Mouse (Mus musculus): ENCODE results near the gene Ebf3. TPM values are rescaled to one million over a fixed set of nuclear protein-coding genes. Genes with fewer than 3 reads are reported as not detected.

Ebf3 gene
- polyA plus RNA-seq, 1 experiment from 2014 or later: 1.1 TPM

GRCm38 (mm10) chr7:137310091-137310761 lies 4.0 kb downstream of the Ebf3 start:
- Histone ChIP-seq H3K36me3 (ENCODE audit: poor library complexity, severe bottlenecking) (no peaks in the 10 kb centered on the region), H3K4me2 (peak overlapping the region; percentile 59), H3K27ac (peak overlapping the region; percentile 19; the same call in 1 of the 2 replicates), H3K9me3 (replicated peaks) (no peaks in the 10 kb centered on the region), H3K4me3 (peak overlapping the region; percentile 37), H3K27me3 (peaks cover 97% of the 10 kb centered on the region), H3K4me1 (peaks cover 60% of the 10 kb centered on the region), H3K9ac (peak overlapping the region; percentile 56)
- WGBS: under 1% methylated on average over 38 of the region's 49 CpGs
- peak; percentile 41; the same call in 1 of the 2 replicates for ATAC-seq

GRCm38 (mm10) chr7:137309071-137310066 lies 4.9 kb downstream of the Ebf3 start:
- H3K9ac ChIP-seq: peak overlapping the region; percentile 56
- H3K27ac ChIP-seq: peak overlapping the region; percentile 32
- peaks cover 97% of the 10 kb centered on the region for H3K27me3 ChIP-seq
- H3K4me2 ChIP-seq: peak overlapping the region; percentile 59
- H3K9me3 ChIP-seq (replicated peaks): no peaks in the 10 kb centered on the region
- H3K4me1 ChIP-seq: peaks cover 52% of the 10 kb centered on the region
- peak; percentile 13; the same call in 1 of the 2 replicates for ATAC-seq
- WGBS: under 1% methylated on average over 83 of the region's 93 CpGs
- no peaks in the 10 kb centered on the region for H3K36me3 ChIP-seq (ENCODE audit: poor library complexity, severe bottlenecking)
- peak overlapping the region; percentile 37 for H3K4me3 ChIP-seq

GRCm38 (mm10) chr7:137308061-137309060 lies 5.9 kb downstream of the Ebf3 start:
- Histone ChIP-seq H3K27me3 (peaks cover 98% of the 10 kb centered on the region), H3K9me3 (replicated peaks) (no peaks in the 10 kb centered on the region), H3K27ac (no peak overlapping the region), H3K4me2 (peak overlapping the region; percentile 59), H3K9ac (peak overlapping the region; percentile 56; the same call in 1 of the 2 replicates), H3K36me3 (ENCODE audit: poor library complexity, severe bottlenecking) (no peaks in the 10 kb centered on the region), H3K4me1 (peaks cover 47% of the 10 kb centered on the region), H3K4me3 (no peak overlapping the region; the same call in 1 of the 2 replicates)
- ATAC-seq: no peak
- WGBS: 20% methylated on average over 19 of the region's 19 CpGs

GRCm38 (mm10) chr7:137307131-137307530 lies 7.1 kb downstream of the Ebf3 start:
- Histone ChIP-seq H3K27ac (no peak overlapping the region), H3K4me3 (no peak overlapping the region), H3K9me3 (replicated peaks) (no peaks in the 10 kb centered on the region), H3K27me3 (peaks cover 97% of the 10 kb centered on the region), H3K4me1 (peaks cover 48% of the 10 kb centered on the region), H3K9ac (no peak overlapping the region), H3K36me3 (ENCODE audit: poor library complexity, severe bottlenecking) (no peaks in the 10 kb centered on the region), H3K4me2 (no peak overlapping the region)
- ATAC-seq: no peak
- WGBS: 23% methylated on average over 8 of the region's 8 CpGs

- H3K9ac ChIP-seq: no peak overlapping the region
- no peak overlapping the region for H3K4me3 ChIP-seq
- H3K9me3 ChIP-seq (replicated peaks): no peaks in the 10 kb centered on the region
- no peak for ATAC-seq
- peaks cover 97% of the 10 kb centered on the region for H3K27me3 ChIP-seq
- H3K4me2 ChIP-seq: no peak overlapping the region
- WGBS: 37% methylated on average over 9 of the region's 9 CpGs
- peaks cover 54% of the 10 kb centered on the region for H3K4me1 ChIP-seq
- no peaks in the 10 kb centered on the region for H3K36me3 ChIP-seq (ENCODE audit: poor library complexity, severe bottlenecking)
- no peak overlapping the region for H3K27ac ChIP-seq
Measured at GRCm38 (mm10) chr7:137306127-137306526, 8.1 kb downstream of the Ebf3 start.

- Histone ChIP-seq H3K4me3 (no peak overlapping the region), H3K9ac (no peak overlapping the region), H3K9me3 (replicated peaks) (no peaks in the 10 kb centered on the region), H3K4me1 (peaks cover 38% of the 10 kb centered on the region), H3K36me3 (ENCODE audit: poor library complexity, severe bottlenecking) (no peaks in the 10 kb centered on the region), H3K27ac (no peak overlapping the region), H3K27me3 (peaks cover 94% of the 10 kb centered on the region), H3K4me2 (no peak overlapping the region)
- 55% methylated on average over 10 of the region's 10 CpGs for WGBS
- 0 out of 2 replicates have a peak, but pooled peaks have one; percentile 33 for ATAC-seq
Measured at GRCm38 (mm10) chr7:137303776-137304171, 10.5 kb downstream of the Ebf3 start.

- H3K27ac ChIP-seq: no peak overlapping the region
- peaks cover 38% of the 10 kb centered on the region for H3K4me1 ChIP-seq
- no peaks in the 10 kb centered on the region for H3K9me3 ChIP-seq (replicated peaks)
- no peak overlapping the region for H3K4me3 ChIP-seq
- no peak for ATAC-seq
- no peak overlapping the region for H3K9ac ChIP-seq
- no peak overlapping the region for H3K4me2 ChIP-seq
- WGBS: 34% methylated on average over 10 of the region's 10 CpGs
- H3K36me3 ChIP-seq (ENCODE audit: poor library complexity, severe bottlenecking): no peaks in the 10 kb centered on the region
- peaks cover 93% of the 10 kb centered on the region for H3K27me3 ChIP-seq
Measured at GRCm38 (mm10) chr7:137302961-137303775, 11.1 kb downstream of the Ebf3 start.

- Histone ChIP-seq H3K4me1 (peaks cover 38% of the 10 kb centered on the region), H3K27me3 (peaks cover 94% of the 10 kb centered on the region), H3K4me3 (no peak overlapping the region), H3K9me3 (replicated peaks) (no peaks in the 10 kb centered on the region), H3K27ac (no peak overlapping the region), H3K4me2 (no peak overlapping the region), H3K9ac (no peak overlapping the region), H3K36me3 (ENCODE audit: poor library complexity, severe bottlenecking) (no peaks in the 10 kb centered on the region)
- 64% methylated on average over 5 of the region's 5 CpGs for WGBS
- no peak for ATAC-seq
Measured at GRCm38 (mm10) chr7:137302161-137302560, 12.1 kb downstream of the Ebf3 start.

- 37% methylated on average over 15 of the region's 15 CpGs for WGBS
Measured at GRCm38 (mm10) chr7:137301329-137301751, 12.9 kb downstream of the Ebf3 start.

GRCm38 (mm10) chr7:137300826-137301225 lies 13.4 kb downstream of the Ebf3 start:
- Histone ChIP-seq H3K27ac (no peak overlapping the region), H3K4me3 (no peak overlapping the region), H3K27me3 (peaks cover 93% of the 10 kb centered on the region), H3K36me3 (ENCODE audit: poor library complexity, severe bottlenecking) (no peaks in the 10 kb centered on the region), H3K9me3 (replicated peaks) (no peaks in the 10 kb centered on the region), H3K4me1 (peaks cover 35% of the 10 kb centered on the region), H3K4me2 (peak overlapping the region; percentile 20; the same call in 1 of the 2 replicates), H3K9ac (no peak overlapping the region)
- 54% methylated on average over 6 of the region's 6 CpGs for WGBS
- ATAC-seq: no peak

More at GRCm38 (mm10) chr7:137301329-137301751, 12.9 kb downstream of the Ebf3 start:
- H3K9ac ChIP-seq: no peak overlapping the region
- H3K4me3 ChIP-seq: no peak overlapping the region
- no peaks in the 10 kb centered on the region for H3K9me3 ChIP-seq (replicated peaks)
- no peak for ATAC-seq
- no peak overlapping the region for H3K27ac ChIP-seq
- peak overlapping the region; percentile 20; the same call in 1 of the 2 replicates for H3K4me2 ChIP-seq
- H3K36me3 ChIP-seq (ENCODE audit: poor library complexity, severe bottlenecking): no peaks in the 10 kb centered on the region
- H3K4me1 ChIP-seq: peaks cover 35% of the 10 kb centered on the region
- peaks cover 93% of the 10 kb centered on the region for H3K27me3 ChIP-seq
